Mouse (Mus musculus): ENCODE measurements at regions not wholly inside any gene's neighbourhood (a gene's known extent, or its start where the extent isn't known, plus 50 kb on each side); places are given as distances from the start of the nearest gene placed in this dataset.

- DNase-seq (ENCODE audit: low read depth, low spot score): no peak
These were observed 51.3 kb upstream of the Tank start for GRCm38 (mm10) chr2:61527127-61527526.

- DNase-seq (ENCODE audit: low read depth, low spot score): no peak
These were observed 54.2 kb upstream of the Tank start for GRCm38 (mm10) chr2:61524060-61524734.

GRCm38 (mm10) chr2:61514445-61515123 is 63.8 kb upstream of the Tank start:
- DNase-seq (ENCODE audit: low read depth, low spot score): peak; percentile 31

GRCm38 (mm10) chr2:61513787-61514444 is 64.5 kb upstream of the Tank start:
- DNase-seq (ENCODE audit: low read depth, low spot score): peak; percentile 54

GRCm38 (mm10) chr2:61503594-61503993 is 74.8 kb upstream of the Tank start:
- DNase-seq (ENCODE audit: low read depth, low spot score): no peak

GRCm38 (mm10) chr2:61501922-61502321 is 76.5 kb upstream of the Tank start:
- no peak for DNase-seq (ENCODE audit: low read depth, low spot score)

GRCm38 (mm10) chr2:61499266-61499665 is 79.1 kb upstream of the Tank start:
- DNase-seq (ENCODE audit: low read depth, low spot score): no peak

- no peak for DNase-seq (ENCODE audit: low read depth, low spot score)
These were observed 80.5 kb upstream of the Tank start for GRCm38 (mm10) chr2:61497930-61498329.

- no peak for DNase-seq (ENCODE audit: low read depth, low spot score)
These were observed 81.4 kb upstream of the Tank start for GRCm38 (mm10) chr2:61496968-61497367.

- peak; percentile 49 for DNase-seq (ENCODE audit: low read depth, low spot score)
These were observed 84.3 kb upstream of the Tank start for GRCm38 (mm10) chr2:61493918-61494712.

- DNase-seq (ENCODE audit: low read depth, low spot score): no peak
These were observed 86.2 kb upstream of the Tank start for GRCm38 (mm10) chr2:61492043-61492743.

GRCm38 (mm10) chr2:61490436-61491109 is 87.8 kb upstream of the Tank start:
- DNase-seq (ENCODE audit: low read depth, low spot score): no peak

GRCm38 (mm10) chr2:61489762-61490161 is 88.6 kb upstream of the Tank start:
- DNase-seq (ENCODE audit: low read depth, low spot score): no peak

GRCm38 (mm10) chr2:61483820-61484219 is 94.6 kb upstream of the Tank start:
- DNase-seq (ENCODE audit: low read depth, low spot score): no peak

- DNase-seq (ENCODE audit: low read depth, low spot score): no peak
These were observed 101.7 kb upstream of the Tank start for GRCm38 (mm10) chr2:61476648-61477047.

- no peak for DNase-seq (ENCODE audit: low read depth, low spot score)
These were observed 103.8 kb upstream of the Tank start for GRCm38 (mm10) chr2:61474626-61475025.

GRCm38 (mm10) chr2:61470521-61470920 is 107.9 kb upstream of the Tank start:
- DNase-seq (ENCODE audit: low read depth, low spot score): no peak

GRCm38 (mm10) chr2:61470064-61470463 is 108.3 kb upstream of the Tank start:
- DNase-seq (ENCODE audit: low read depth, low spot score): no peak

- no peak for DNase-seq (ENCODE audit: low read depth, low spot score)
These were observed 122.5 kb upstream of the Tank start for GRCm38 (mm10) chr2:61455902-61456301.

- no peak for DNase-seq (ENCODE audit: low read depth, low spot score)
These were observed 123.7 kb upstream of the Tank start for GRCm38 (mm10) chr2:61454729-61455128.

- no peak for DNase-seq (ENCODE audit: low read depth, low spot score)
These were observed 124.1 kb upstream of the Tank start for GRCm38 (mm10) chr2:61454311-61454728.

Measured in c-Kit-negative CD71-positive TER-119-positive erythroid progenitor cells, embryonic 14.5 days (primary cell).